Mouse (Mus musculus) heart, embryonic 15.5 days (tissue): Measurements from ENCODE around the gene Hrh1. TPM values are rescaled to one million over a fixed set of nuclear protein-coding genes. Genes with fewer than 3 reads are reported as not detected.

Experiments
- ATAC-seq: fragments of 200-750 bp; cut with Nextera tagmentation; replicated peaks from 2 replicates; pipeline ENCODE4 v1.8.0; 2017; ENCODE audit warnings: low read depth, moderate TSS enrichment; ENCODE audit not compliant: insufficient number of reproducible peaks, insufficient read depth, low FRiP score
- H3K27ac ChIP-seq: fragments of 300-500 bp; sonication (generic); 2 replicates; pipeline ENCODE4 v1.5.1; 2015; ENCODE audit warnings: mild to moderate bottlenecking, inconsistent platforms
- H3K27me3 ChIP-seq: fragments of 300-500 bp; sonication (generic); 2 replicates; pipeline ENCODE4 v1.6.1; 2015; ENCODE audit warnings: inconsistent platforms
- H3K36me3 ChIP-seq: fragments of 300-500 bp; sonication (generic); 2 replicates; pipeline ENCODE4 v1.6.1; 2015; ENCODE audit warnings: mild to moderate bottlenecking, inconsistent platforms
- H3K4me1 ChIP-seq: fragments of 300-500 bp; sonication (generic); replicated peaks from 2 replicates; pipeline ENCODE4 v1.6.1; 2015; ENCODE audit warnings: inconsistent platforms
- H3K4me2 ChIP-seq: fragments of 300-500 bp; sonication (generic); 2 replicates; pipeline ENCODE4 v1.6.1; 2015; ENCODE audit warnings: inconsistent platforms, mild to moderate bottlenecking, moderate library complexity
- H3K4me3 ChIP-seq: fragments of 300-500 bp; sonication (generic); 2 replicates; pipeline ENCODE4 v1.5.1; 2015; ENCODE audit warnings: mild to moderate bottlenecking, inconsistent platforms
- H3K9ac ChIP-seq: fragments of 300-500 bp; sonication (generic); 2 replicates; pipeline ENCODE4 v1.6.1; 2015; ENCODE audit warnings: mild to moderate bottlenecking, inconsistent platforms
- H3K9me3 ChIP-seq: fragments of 300-500 bp; sonication (generic); replicated peaks from 2 replicates; pipeline ENCODE4 v1.6.1; 2016; ENCODE audit warnings: inconsistent platforms
- WGBS: fragments of 180-500 bp; shearing (Covaris S2); methylation state at CpG from one replicate; pipeline ENCODE4 v1.1.7; 2015; ENCODE audit warnings: mixed read lengths; 5-methylcytosine and 5-hydroxymethylcytosine counted together
- polyA plus RNA-seq: library from polyadenylated mRNA; unstranded; fragments of >200 nt; fragmentation: Nextera tagmentation; extraction: Ambion mirVana; gene quantifications from 2 replicates; pipeline ENCODE4 v1.2.1, GENCODE M21; 2015

Gene Hrh1
- polyA plus RNA-seq, 1 experiment from 2014 or later = 0.04 TPM

DNA sequence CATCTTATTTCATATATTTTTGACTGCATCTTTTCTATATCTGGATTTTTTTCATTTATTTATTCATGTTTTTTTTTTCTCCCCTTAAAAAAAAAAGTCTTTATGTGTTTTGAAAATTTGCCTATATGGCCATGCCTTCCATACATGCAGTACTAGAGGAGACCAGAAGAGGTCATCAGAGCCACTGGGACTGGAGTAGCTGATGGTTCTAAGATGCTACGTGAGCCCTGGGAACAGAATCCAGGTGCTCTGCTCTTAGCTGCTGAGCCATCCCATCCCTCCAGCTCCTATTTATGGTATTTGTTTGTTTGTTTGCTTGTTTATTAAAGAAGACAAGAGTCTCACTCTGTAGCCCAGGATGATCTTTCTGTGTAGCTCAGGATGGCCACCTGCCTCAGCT, 8.9 kb downstream of the Hrh1 start:
- Histone ChIP-seq H3K4me3 (no peak overlapping the region), H3K27ac (no peak overlapping the region), H3K36me3 (no peaks in the 10 kb centered on the region), H3K4me2 (no peak overlapping the region), H3K4me1 (no peaks in the 10 kb centered on the region), H3K27me3 (peaks cover 34% of the 10 kb centered on the region), H3K9ac (no peak overlapping the region), H3K9me3 (no peaks in the 10 kb centered on the region)
- WGBS = 61% methylated on average over 1 of the region's 1 CpGs
- ATAC-seq = no peak

DNA sequence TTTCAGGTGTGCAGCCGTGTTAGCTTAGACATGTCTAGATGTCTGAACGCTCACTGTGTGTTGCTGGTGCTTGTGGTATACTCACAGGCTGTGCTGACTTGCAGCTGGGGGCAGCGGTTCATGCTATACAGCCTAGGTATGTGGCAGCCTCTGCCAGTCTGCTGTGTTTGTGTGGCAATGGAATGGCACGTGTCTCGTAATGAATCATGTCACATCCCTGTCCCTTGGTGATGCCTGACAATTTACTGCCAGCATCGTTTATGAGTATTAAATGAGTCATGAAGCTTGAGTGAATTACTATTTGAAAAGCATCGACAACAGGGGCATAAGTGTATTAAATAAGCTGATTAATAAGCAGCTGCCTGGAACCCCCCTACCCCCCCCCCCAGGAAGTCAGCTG, 9.3 kb downstream of the Hrh1 start:
- Histone ChIP-seq H3K9me3 (no peaks in the 10 kb centered on the region), H3K4me3 (no peak overlapping the region), H3K4me2 (no peak overlapping the region), H3K36me3 (no peaks in the 10 kb centered on the region), H3K27ac (no peak overlapping the region), H3K27me3 (peaks cover 31% of the 10 kb centered on the region), H3K9ac (no peak overlapping the region), H3K4me1 (no peaks in the 10 kb centered on the region)
- no peak for ATAC-seq
- WGBS = 88% methylated on average over 7 of the region's 7 CpGs

DNA sequence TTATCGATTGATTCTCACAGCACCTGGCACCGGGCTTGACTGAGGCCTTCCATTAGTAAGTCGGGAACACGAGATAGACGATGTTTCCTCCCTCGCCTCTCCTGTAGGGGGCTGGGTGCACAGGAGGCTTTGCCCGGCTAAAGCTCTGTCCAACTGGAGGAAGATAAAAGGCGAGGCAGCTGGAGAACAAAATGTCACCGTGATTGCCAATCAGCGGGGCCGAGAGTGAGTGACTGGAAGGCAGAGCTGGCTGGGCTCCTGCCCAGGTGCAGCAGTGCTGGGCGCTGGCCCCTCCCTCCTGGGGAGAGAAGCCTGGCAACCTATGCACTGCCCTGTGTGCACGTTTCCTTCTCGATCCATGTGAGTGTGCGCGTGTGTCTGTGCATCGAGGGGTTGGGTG, 10.5 kb downstream of the Hrh1 start:
- ATAC-seq = no peak
- Histone ChIP-seq H3K4me2 (no peak overlapping the region), H3K9me3 (no peaks in the 10 kb centered on the region), H3K27me3 (peaks cover 31% of the 10 kb centered on the region), H3K36me3 (no peaks in the 10 kb centered on the region), H3K9ac (no peak overlapping the region), H3K4me1 (no peaks in the 10 kb centered on the region), H3K4me3 (no peak overlapping the region), H3K27ac (no peak overlapping the region)
- 38% methylated on average over 17 of the region's 17 CpGs for WGBS

DNA sequence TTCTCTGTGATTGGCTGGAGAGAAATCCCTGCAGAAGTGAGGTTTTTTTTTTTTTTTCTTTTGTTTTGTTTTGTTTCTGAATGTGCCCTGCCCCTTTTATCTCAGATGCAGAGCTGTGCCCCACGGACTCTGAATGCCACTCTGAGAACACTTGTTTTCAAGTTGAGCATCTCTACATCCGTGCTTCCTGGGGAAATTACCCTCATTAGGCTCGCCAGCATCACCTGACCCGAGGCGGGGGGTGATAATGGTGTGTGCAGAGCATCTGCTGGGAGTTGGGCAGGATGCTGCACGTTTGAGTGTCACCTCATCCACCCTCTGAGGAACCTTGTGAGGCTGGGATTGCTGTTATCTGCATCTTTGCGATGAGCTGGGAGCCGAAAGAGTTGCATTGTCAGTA, 14.2 kb downstream of the Hrh1 start:
- no peak for ATAC-seq
- no peak overlapping the region for H3K9ac ChIP-seq
- H3K27ac ChIP-seq = no peak overlapping the region
- H3K27me3 ChIP-seq = peaks cover 25% of the 10 kb centered on the region
- no peaks in the 10 kb centered on the region for H3K36me3 ChIP-seq
- no peaks in the 10 kb centered on the region for H3K4me1 ChIP-seq
- no peaks in the 10 kb centered on the region for H3K9me3 ChIP-seq
- no peak overlapping the region for H3K4me3 ChIP-seq
- H3K4me2 ChIP-seq = no peak overlapping the region
- WGBS = 55% methylated on average over 8 of the region's 8 CpGs

DNA sequence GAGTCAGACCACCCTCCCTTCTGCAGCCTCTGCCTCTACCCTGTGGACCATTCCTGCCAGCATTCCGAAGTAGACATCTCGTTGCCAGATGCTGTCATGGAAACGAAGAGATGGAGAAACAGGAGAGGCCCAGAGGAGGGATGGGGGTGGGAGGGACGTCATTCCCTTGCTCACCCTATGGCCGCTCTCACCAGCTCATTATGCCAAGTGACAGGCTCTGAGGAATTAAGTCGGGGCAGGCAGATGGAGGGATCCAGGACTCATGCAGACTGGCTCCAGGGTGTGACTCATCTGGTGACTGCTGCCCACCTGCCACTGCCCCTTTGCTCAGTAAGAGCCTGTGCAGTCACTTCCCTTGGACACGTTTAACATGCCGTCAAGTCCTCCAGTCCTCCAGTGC, 16.8 kb downstream of the Hrh1 start:
- Histone ChIP-seq H3K4me3 (no peak overlapping the region), H3K4me2 (no peak overlapping the region), H3K9me3 (no peaks in the 10 kb centered on the region), H3K4me1 (no peaks in the 10 kb centered on the region), H3K27me3 (peaks cover 7% of the 10 kb centered on the region; the same call in 1 of the 2 replicates), H3K27ac (no peak overlapping the region), H3K36me3 (no peaks in the 10 kb centered on the region), H3K9ac (no peak overlapping the region)
- no peak for ATAC-seq
- 40% methylated on average over 8 of the region's 8 CpGs for WGBS

DNA sequence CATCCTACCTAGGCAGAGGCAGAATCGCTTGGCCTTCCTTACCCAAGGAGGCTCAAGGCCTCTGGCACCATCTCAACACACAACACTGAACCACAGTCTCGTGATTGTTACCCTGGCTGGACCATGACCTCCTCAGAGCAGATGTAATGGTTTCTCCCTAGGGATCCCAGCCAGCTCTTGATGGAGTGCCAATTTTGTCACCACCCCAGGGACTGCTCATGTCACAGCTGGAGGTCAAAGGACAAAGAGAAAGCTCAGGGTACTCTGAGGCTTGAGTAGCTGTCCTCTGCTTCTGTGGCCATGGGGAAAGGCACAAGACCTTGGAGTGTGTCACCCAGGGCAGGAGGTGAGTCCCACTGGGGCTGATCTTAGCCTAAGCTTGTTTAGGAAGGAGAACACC, 20.3 kb downstream of the Hrh1 start:
- Histone ChIP-seq H3K27me3 (peaks cover 14% of the 10 kb centered on the region; the same call in 1 of the 2 replicates), H3K4me3 (no peak overlapping the region), H3K27ac (no peak overlapping the region), H3K36me3 (no peaks in the 10 kb centered on the region), H3K4me1 (no peaks in the 10 kb centered on the region), H3K9ac (no peak overlapping the region), H3K9me3 (no peaks in the 10 kb centered on the region), H3K4me2 (no peak overlapping the region)
- ATAC-seq = no peak
- 58% methylated on average over 2 of the region's 2 CpGs for WGBS

DNA sequence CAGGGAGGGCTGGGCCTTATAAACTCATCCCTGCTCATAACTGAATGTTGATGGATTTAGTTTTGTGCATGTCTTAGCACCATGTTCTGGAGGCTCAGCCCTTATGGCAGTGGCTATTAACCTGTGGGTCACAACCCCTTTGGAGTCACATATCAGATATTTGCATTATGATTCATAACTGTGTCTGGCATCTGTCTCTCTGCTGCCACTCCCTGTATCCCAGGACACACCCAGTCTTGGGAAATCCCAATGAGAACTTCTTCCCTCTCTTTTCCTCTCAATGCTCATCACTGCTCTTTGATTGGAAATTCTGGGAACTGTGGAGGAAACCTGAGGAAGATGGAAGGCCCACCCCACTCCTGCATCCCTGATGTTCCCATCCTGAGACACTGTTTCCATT, 23.3 kb downstream of the Hrh1 start:
- H3K4me3 ChIP-seq = no peak overlapping the region
- no peak overlapping the region for H3K27ac ChIP-seq
- ATAC-seq = no peak
- H3K36me3 ChIP-seq = no peaks in the 10 kb centered on the region
- no peaks in the 10 kb centered on the region for H3K4me1 ChIP-seq
- no peak overlapping the region for H3K9ac ChIP-seq
- no peaks in the 10 kb centered on the region for H3K9me3 ChIP-seq
- H3K27me3 ChIP-seq = peaks cover 16% of the 10 kb centered on the region; the same call in 1 of the 2 replicates
- H3K4me2 ChIP-seq = no peak overlapping the region

DNA sequence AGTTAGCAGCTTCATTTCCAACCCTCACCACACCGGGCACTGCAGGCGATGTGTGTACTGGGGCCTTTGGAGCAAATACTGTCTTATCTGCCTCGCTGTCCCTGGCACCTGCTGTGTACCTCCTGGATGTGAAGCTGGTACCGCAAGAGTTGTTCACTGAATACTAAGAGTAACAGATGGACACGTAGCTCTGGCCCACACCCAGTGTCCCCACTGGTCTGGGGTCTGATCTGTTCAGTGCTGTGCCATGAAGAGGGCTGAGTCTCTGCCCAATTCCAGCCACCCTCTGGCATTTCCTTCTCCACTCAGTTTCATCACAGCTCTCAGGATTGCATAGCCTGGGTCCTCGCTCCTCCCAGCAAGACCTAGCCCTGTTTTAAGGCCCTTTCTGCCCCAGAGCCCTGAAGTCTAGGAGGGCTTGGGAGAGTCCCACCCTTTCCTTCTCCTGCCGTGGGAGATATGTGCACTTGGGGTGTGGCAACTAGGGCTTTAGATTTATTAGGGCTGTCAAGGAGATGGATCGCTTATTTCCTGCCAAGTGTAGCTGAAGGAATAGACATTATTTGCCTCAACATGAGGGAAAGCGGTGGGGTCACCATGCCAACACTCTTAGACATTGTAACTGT, 25.4 kb downstream of the Hrh1 start:
- Histone ChIP-seq H3K36me3 (no peaks in the 10 kb centered on the region), H3K9me3 (no peaks in the 10 kb centered on the region), H3K4me3 (no peak overlapping the region), H3K9ac (no peak overlapping the region), H3K4me1 (no peaks in the 10 kb centered on the region), H3K27ac (no peak overlapping the region), H3K4me2 (no peak overlapping the region), H3K27me3 (peaks cover 16% of the 10 kb centered on the region; the same call in 1 of the 2 replicates)
- no peak for ATAC-seq
- WGBS = 69% methylated on average over 9 of the region's 9 CpGs

DNA sequence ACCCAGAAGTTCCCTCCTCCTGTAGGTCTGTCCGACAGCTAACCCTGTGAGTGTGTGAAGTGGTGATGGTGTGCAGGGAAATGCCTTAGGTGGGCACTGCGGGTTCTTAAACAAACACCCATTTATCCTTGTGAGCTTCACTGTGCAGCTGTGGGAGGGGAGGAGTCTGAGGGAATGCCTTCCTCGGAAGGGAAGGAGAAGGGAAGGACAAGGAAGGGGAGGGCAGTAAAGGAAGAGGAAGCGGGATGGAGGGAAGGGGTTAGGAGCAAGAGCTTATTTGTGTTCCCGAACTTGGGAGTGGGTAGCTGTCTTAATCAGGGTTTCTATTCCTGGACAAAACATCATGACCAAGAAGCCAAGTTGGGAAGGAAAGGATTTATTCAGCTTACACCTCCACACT, 27.6 kb downstream of the Hrh1 start:
- Histone ChIP-seq H3K4me1 (no peaks in the 10 kb centered on the region), H3K9ac (no peak overlapping the region), H3K9me3 (no peaks in the 10 kb centered on the region), H3K27ac (no peak overlapping the region), H3K4me3 (no peak overlapping the region), H3K36me3 (no peaks in the 10 kb centered on the region), H3K27me3 (peaks cover 13% of the 10 kb centered on the region; the same call in 1 of the 2 replicates), H3K4me2 (no peak overlapping the region)
- no peak for ATAC-seq
- WGBS = 18% methylated on average over 5 of the region's 5 CpGs

DNA sequence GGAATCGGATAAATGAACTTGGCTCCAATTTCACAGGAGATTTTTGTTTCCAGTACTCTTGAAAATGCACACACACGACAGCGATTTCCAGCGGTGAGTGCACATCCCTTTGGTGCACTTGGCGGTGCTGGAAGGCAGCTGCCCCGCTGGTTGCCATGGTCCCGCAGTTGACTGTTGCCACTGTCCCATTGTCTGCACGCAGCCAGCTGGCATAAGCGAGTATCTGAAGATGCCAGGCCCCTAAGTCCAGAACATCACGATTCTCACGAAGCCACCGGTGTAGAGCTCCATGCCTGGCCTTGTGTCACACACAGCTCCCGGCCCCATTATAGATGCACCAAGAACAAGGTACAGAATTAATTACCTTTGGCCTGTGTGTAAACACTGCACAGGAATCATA, 29.9 kb downstream of the Hrh1 start:
- Histone ChIP-seq H3K36me3 (no peaks in the 10 kb centered on the region), H3K27me3 (peaks cover 3% of the 10 kb centered on the region; the same call in 1 of the 2 replicates), H3K4me3 (no peak overlapping the region), H3K9me3 (no peaks in the 10 kb centered on the region), H3K27ac (no peak overlapping the region), H3K4me2 (no peak overlapping the region), H3K4me1 (no peaks in the 10 kb centered on the region), H3K9ac (no peak overlapping the region)
- 86% methylated on average over 13 of the region's 13 CpGs for WGBS
- no peak for ATAC-seq

DNA sequence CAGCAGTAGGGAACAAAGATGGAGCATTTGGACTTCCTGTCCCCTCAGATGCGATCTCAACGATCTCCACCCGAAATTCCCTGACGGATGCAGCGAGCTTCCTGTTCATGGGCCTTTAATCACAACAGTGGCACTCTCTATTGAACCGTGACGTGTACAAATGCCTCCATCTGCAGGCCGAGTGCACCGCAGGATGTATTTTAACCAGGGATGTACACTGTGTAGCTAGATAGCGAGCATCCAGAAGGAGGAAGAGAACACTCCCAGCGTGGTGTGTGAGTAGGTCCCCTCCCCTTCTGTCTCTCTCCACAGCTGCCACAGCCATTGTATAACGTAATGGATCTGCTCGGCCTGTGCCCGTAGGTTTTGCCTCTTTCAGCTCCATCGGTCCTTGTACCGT, 31.1 kb downstream of the Hrh1 start:
- H3K4me3 ChIP-seq = no peak overlapping the region
- ATAC-seq = no peak
- H3K4me1 ChIP-seq = no peaks in the 10 kb centered on the region
- no peak overlapping the region for H3K27ac ChIP-seq
- 67% methylated on average over 16 of the region's 16 CpGs for WGBS
- H3K9ac ChIP-seq = no peak overlapping the region
- H3K36me3 ChIP-seq = no peaks in the 10 kb centered on the region
- H3K27me3 ChIP-seq = no peaks in the 10 kb centered on the region
- no peak overlapping the region for H3K4me2 ChIP-seq
- no peaks in the 10 kb centered on the region for H3K9me3 ChIP-seq

DNA sequence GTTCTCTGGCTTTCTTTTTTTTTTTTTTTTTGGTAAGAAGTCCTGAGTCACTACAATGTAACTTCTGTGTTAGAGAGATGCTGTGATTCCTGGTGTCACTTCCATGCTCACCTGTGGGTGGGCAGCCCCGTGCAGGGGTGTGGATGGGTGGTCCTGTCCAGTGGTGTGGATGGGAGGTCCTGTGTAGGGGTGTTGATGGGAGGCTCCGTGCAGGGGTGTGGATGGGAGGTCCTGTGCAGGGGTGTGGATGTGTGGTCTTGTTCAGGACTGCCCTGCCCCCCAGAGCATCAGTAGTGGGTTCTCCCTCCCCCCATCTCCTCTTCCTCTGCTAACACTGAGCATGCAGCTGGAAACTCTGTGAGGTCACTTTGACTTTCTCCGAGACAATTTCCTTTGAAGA, 34.9 kb downstream of the Hrh1 start:
- no peaks in the 10 kb centered on the region for H3K9me3 ChIP-seq
- no peaks in the 10 kb centered on the region; the same call in 1 of the 2 replicates for H3K27me3 ChIP-seq
- no peak overlapping the region for H3K4me3 ChIP-seq
- H3K9ac ChIP-seq = no peak overlapping the region
- no peaks in the 10 kb centered on the region for H3K4me1 ChIP-seq
- no peaks in the 10 kb centered on the region for H3K36me3 ChIP-seq
- 39% methylated on average over 3 of the region's 3 CpGs for WGBS
- no peak overlapping the region for H3K27ac ChIP-seq
- ATAC-seq = no peak
- no peak overlapping the region for H3K4me2 ChIP-seq
